Comparison of ENCODE assay signal across 18 mouse cellular contexts in genomic region chr14:62166596-62166995, GRCm38 (mm10).
DNase-seq lines count a peak whose midpoint lies in the region; ATAC-seq and TF ChIP-seq lines count a peak whose summit lies in the region.
"Had no signal": no experiment of that assay in that cellular context is flagged by ENCODE, and none has a peak within 500 bp of the region (broad histone marks: within the 10 kb centered on the region; RNA-seq: fewer than 3 reads in every experiment).

No protein-coding gene starts in this region.

- no peaks in the 10 kb centered on the region for H3K36me3 ChIP-seq in heart, embryonic 13.5 days
- no peaks in the 10 kb centered on the region for H3K36me3 ChIP-seq in heart, embryonic 12.5 days
- no peaks in the 10 kb centered on the region for H3K36me3 ChIP-seq in intestine, embryonic 15.5 days
- H3K36me3 ChIP-seq: liver, embryonic 15.5 days had no signal

- intact Hi-C loops in left cerebral cortex, adult 2 months (cut with DNase I): loop anchor here (1.0 to 10.0 kb wide), 3 partner anchors 22 to 218 kb away; no protein-coding TSS in a partner anchor
- intact Hi-C loops in left cerebral cortex, postnatal 10 days (cut with DNase I): no loop called here

- peak; percentile 64 for DNase-seq in embryo, embryonic 10 days (ENCODE audit: low spot score)
- DNase-seq in embryo, embryonic 11 days: no peak
- DNase-seq in left cerebral cortex, adult 2 months (ENCODE audit: extremely low spot score in 1 of 2, low spot score in 2 of 2): no peak
- DNase-seq in left cerebral cortex, postnatal 10 days (ENCODE audit: extremely low spot score in 1 of 2, low spot score in 2 of 2): no peak
- DNase-seq in brain, embryonic 14.5 days (ENCODE audit: low read depth): peak; percentile 32
- DNase-seq: cerebellum, adult 9-11 months; gastrocnemius, postnatal 10 days; kidney, adult 8-10 months; kidney, postnatal 25 days; retina, postnatal 1 day; right cerebral cortex, postnatal 4 days; thymus, postnatal 14 days had no signal

- H3K27me3 ChIP-seq in heart, embryonic 13.5 days (replicated peaks): no peaks in the 10 kb centered on the region
- H3K27me3 ChIP-seq in heart, embryonic 12.5 days (replicated peaks): no peaks in the 10 kb centered on the region
- no peaks in the 10 kb centered on the region for H3K27me3 ChIP-seq in intestine, embryonic 15.5 days (replicated peaks)
- H3K27me3 ChIP-seq: liver, embryonic 15.5 days had no signal

- no peak overlapping the region for H3K4me3 ChIP-seq in heart, embryonic 13.5 days
- no peak overlapping the region for H3K4me3 ChIP-seq in heart, embryonic 12.5 days
- H3K4me3 ChIP-seq in left cerebral cortex, adult 2 months: no peak overlapping the region
- no peak overlapping the region for H3K4me3 ChIP-seq in intestine, embryonic 15.5 days (replicated peaks)
- H3K4me3 ChIP-seq: erythroblast, embryonic 14.5 days; liver, embryonic 15.5 days had no signal

- H3K27ac ChIP-seq in heart, embryonic 13.5 days (replicated peaks): peak overlapping the region; percentile 49; the same call in 1 of the 2 replicates
- no peak overlapping the region for H3K27ac ChIP-seq in heart, embryonic 12.5 days (ENCODE audit: poor library complexity, severe bottlenecking)
- H3K27ac ChIP-seq in left cerebral cortex, adult 2 months: peak overlapping the region; percentile 75
- no peak overlapping the region for H3K27ac ChIP-seq in intestine, embryonic 15.5 days
- H3K27ac ChIP-seq: liver, embryonic 15.5 days had no signal

- WGBS in heart, embryonic 13.5 days: 40% methylated on average over 5 of the region's 5 CpGs
- WGBS in heart, embryonic 12.5 days: 41% methylated on average over 5 of the region's 5 CpGs
- WGBS in intestine, embryonic 15.5 days: 51% methylated on average over 5 of the region's 5 CpGs

- no peak for TF ChIP-seq POLR2A in brain, embryonic 14.5 days (IDR thresholded peaks at IDR 0.05; ENCODE audit: borderline replicate concordance, extremely low read depth, insufficient read depth, insufficient read length, poor library complexity, severe bottlenecking)

- H3K4me1 ChIP-seq in heart, embryonic 13.5 days: peaks cover 43% of the 10 kb centered on the region
- H3K4me1 ChIP-seq in heart, embryonic 12.5 days (replicated peaks): peaks cover 34% of the 10 kb centered on the region
- H3K4me1 ChIP-seq in intestine, embryonic 15.5 days (replicated peaks): no peaks in the 10 kb centered on the region
- H3K4me1 ChIP-seq: liver, embryonic 15.5 days had no signal

- ATAC-seq in heart, embryonic 13.5 days (ENCODE audit: extremely low read depth, insufficient number of reproducible peaks, low FRiP score, low TSS enrichment): no peak
- no peak for ATAC-seq in heart, embryonic 12.5 days (ENCODE audit: insufficient number of reproducible peaks, low FRiP score)
- ATAC-seq in intestine, embryonic 15.5 days: no peak
- ATAC-seq: activated CD4-positive, CD25-positive, alpha-beta regulatory T cell, adult 4 months had no signal

- no peak overlapping the region for H3K4me2 ChIP-seq in heart, embryonic 13.5 days
- no peak overlapping the region; the same call in 1 of the 2 replicates for H3K4me2 ChIP-seq in heart, embryonic 12.5 days
- no peak overlapping the region for H3K4me2 ChIP-seq in intestine, embryonic 15.5 days (replicated peaks)
- H3K4me2 ChIP-seq: liver, embryonic 15.5 days had no signal

- no peaks in the 10 kb centered on the region for H3K9me3 ChIP-seq in heart, embryonic 13.5 days
- no peaks in the 10 kb centered on the region for H3K9me3 ChIP-seq in heart, embryonic 12.5 days (replicated peaks)
- no peaks in the 10 kb centered on the region for H3K9me3 ChIP-seq in intestine, embryonic 15.5 days
- H3K9me3 ChIP-seq: liver, embryonic 15.5 days had no signal

- no peak overlapping the region for H3K9ac ChIP-seq in heart, embryonic 13.5 days
- H3K9ac ChIP-seq in heart, embryonic 12.5 days: no peak overlapping the region
- no peak overlapping the region for H3K9ac ChIP-seq in intestine, embryonic 15.5 days
- H3K9ac ChIP-seq: liver, embryonic 15.5 days had no signal

- no peak for TF ChIP-seq CTCF in left cerebral cortex, adult 2 months (IDR thresholded peaks at IDR 0.05)
- no peak for TF ChIP-seq CTCF in brain, embryonic 14.5 days (IDR thresholded peaks at IDR 0.05; ENCODE audit: borderline replicate concordance, extremely low read depth, insufficient read depth, insufficient read length)

Comparison
In these comparisons a context has a peak if more than half of its experiments do, and no peak if none do; other contexts are left out.
1. DNase-seq: peak in embryo, embryonic 10 days (single experiment) and brain, embryonic 14.5 days (single experiment); none in embryo, embryonic 11 days (single experiment), left cerebral cortex, adult 2 months (0 of 2) and left cerebral cortex, postnatal 10 days (0 of 2).
2. H3K27ac ChIP-seq: peak in heart, embryonic 13.5 days (single experiment) and left cerebral cortex, adult 2 months (single experiment); none in heart, embryonic 12.5 days (single experiment) and intestine, embryonic 15.5 days (single experiment).